Mouse (Mus musculus) heart, embryonic 16.5 days (tissue): Measurements from ENCODE around the gene Lrit2. TPM values are rescaled to one million over a fixed set of nuclear protein-coding genes. Genes with fewer than 3 reads are reported as not detected.
A peak's percentile ranks its signal among the peaks of the same experiment; 100 is the strongest.

Experiments
- ATAC-seq: fragments of 200-750 bp; cut with Nextera tagmentation; replicated peaks from 2 replicates; pipeline ENCODE4 v1.8.0; 2017; ENCODE audit warnings: moderate number of reproducible peaks; ENCODE audit not compliant: insufficient read depth, low FRiP score; ENCODE audit errors: extremely low read depth
- H3K27ac ChIP-seq: fragments of 300-500 bp; sonication (generic); 2 replicates; pipeline ENCODE4 v1.5.1; 2014; ENCODE audit warnings: mild to moderate bottlenecking, low read length, control low read depth, moderate library complexity
- H3K27me3 ChIP-seq: fragments of 300-500 bp; sonication (generic); 2 replicates; pipeline ENCODE4 v1.6.1; 2014; ENCODE audit warnings: low read length, mixed read lengths; ENCODE audit not compliant: control insufficient read depth, insufficient read depth
- H3K36me3 ChIP-seq: fragments of 300-500 bp; sonication (generic); 2 replicates; pipeline ENCODE4 v1.6.1; 2014; ENCODE audit not compliant: control insufficient read depth, insufficient read depth
- H3K4me1 ChIP-seq: fragments of 300-500 bp; sonication (generic); 2 replicates; pipeline ENCODE4 v1.6.1; 2014; ENCODE audit warnings: low read length, mixed read lengths; ENCODE audit not compliant: control insufficient read depth, insufficient read depth
- H3K4me2 ChIP-seq: fragments of 300-500 bp; sonication (generic); 2 replicates; pipeline ENCODE4 v1.6.1; 2014; ENCODE audit warnings: low read depth, mild to moderate bottlenecking, control low read depth, low read length
- H3K4me3 ChIP-seq: fragments of 300-500 bp; sonication (generic); 2 replicates; pipeline ENCODE4 v1.5.1; 2014; ENCODE audit warnings: mild to moderate bottlenecking, control low read depth, low read length
- H3K9ac ChIP-seq: fragments of 300-500 bp; sonication (generic); 2 replicates; pipeline ENCODE4 v1.6.1; 2014; ENCODE audit warnings: low read length, control low read depth
- H3K9me3 ChIP-seq: fragments of 300-500 bp; sonication (generic); replicated peaks from 2 replicates; pipeline ENCODE4 v1.6.1; 2016; ENCODE audit warnings: low read length; ENCODE audit not compliant: control insufficient read depth
- WGBS: fragments of 180-500 bp; shearing (Covaris S2); extraction: QIAGEN DNeasy Blood & Tissue Kit; methylation state at CpG from one replicate; pipeline ENCODE4 v1.1.7; 2014; 5-methylcytosine and 5-hydroxymethylcytosine counted together
- polyA plus RNA-seq: library from polyadenylated mRNA; unstranded; fragments of >200 nt; fragmentation: Nextera tagmentation; extraction: Ambion mirVana; gene quantifications from 2 replicates; pipeline ENCODE4 v1.2.1, GENCODE M21; 2015

The Lrit2 gene
- polyA plus RNA-seq, 1 experiment from 2014 or later: not detected

GRCm38 (mm10) chr14:37104747-37105146, 37.0 kb downstream of the Lrit2 start:
- Histone ChIP-seq H3K9me3 (no peaks in the 10 kb centered on the region), H3K4me2 (no peak overlapping the region), H3K4me1 (peaks cover 26% of the 10 kb centered on the region), H3K27me3 (peaks cover under 1% of the 10 kb centered on the region; the same call in 1 of the 2 replicates), H3K4me3 (no peak overlapping the region), H3K36me3 (no peaks in the 10 kb centered on the region), H3K27ac (peak overlapping the region; percentile 65), H3K9ac (no peak overlapping the region)
- 33% methylated on average over 5 of the region's 5 CpGs for WGBS
- peak; percentile 33; the same call in 1 of the 2 replicates for ATAC-seq

- H3K4me2 ChIP-seq: peak overlapping the region; percentile 27; the same call in 1 of the 2 replicates
Measured at GRCm38 (mm10) chr14:37105846-37106245, 38.1 kb downstream of the Lrit2 start.

GRCm38 (mm10) chr14:37109460-37109859, 41.7 kb downstream of the Lrit2 start:
- WGBS: 74% methylated on average over 8 of the region's 8 CpGs
- H3K9ac ChIP-seq: no peak overlapping the region

More at GRCm38 (mm10) chr14:37105846-37106245, 38.1 kb downstream of the Lrit2 start:
- peak; percentile 87 for ATAC-seq
- H3K4me3 ChIP-seq: no peak overlapping the region
- peaks cover 30% of the 10 kb centered on the region for H3K4me1 ChIP-seq
- no peaks in the 10 kb centered on the region for H3K27me3 ChIP-seq
- 8% methylated on average over 7 of the region's 7 CpGs for WGBS
- H3K9me3 ChIP-seq: no peaks in the 10 kb centered on the region
- H3K9ac ChIP-seq: no peak overlapping the region
- H3K27ac ChIP-seq: peak overlapping the region; percentile 59
- H3K36me3 ChIP-seq: no peaks in the 10 kb centered on the region

GRCm38 (mm10) chr14:37109975-37110374, 42.2 kb downstream of the Lrit2 start:
- no peaks in the 10 kb centered on the region for H3K27me3 ChIP-seq
- no peak for ATAC-seq
- H3K9ac ChIP-seq: no peak overlapping the region
- H3K4me1 ChIP-seq: peaks cover 20% of the 10 kb centered on the region
- no peak overlapping the region for H3K4me2 ChIP-seq
- no peak overlapping the region for H3K27ac ChIP-seq
- 45% methylated on average over 9 of the region's 9 CpGs for WGBS
- H3K9me3 ChIP-seq: no peaks in the 10 kb centered on the region
- H3K36me3 ChIP-seq: no peaks in the 10 kb centered on the region
- no peak overlapping the region for H3K4me3 ChIP-seq

More at GRCm38 (mm10) chr14:37109460-37109859, 41.7 kb downstream of the Lrit2 start:
- Histone ChIP-seq H3K27ac (no peak overlapping the region), H3K27me3 (no peaks in the 10 kb centered on the region), H3K4me3 (no peak overlapping the region), H3K4me2 (no peak overlapping the region), H3K4me1 (peaks cover 26% of the 10 kb centered on the region), H3K36me3 (no peaks in the 10 kb centered on the region), H3K9me3 (no peaks in the 10 kb centered on the region)
- ATAC-seq: no peak

- no peaks in the 10 kb centered on the region for H3K9me3 ChIP-seq
- no peak overlapping the region for H3K27ac ChIP-seq
- peaks cover 16% of the 10 kb centered on the region for H3K4me1 ChIP-seq
- H3K4me2 ChIP-seq: no peak overlapping the region
- WGBS: 55% methylated on average over 2 of the region's 2 CpGs
- H3K36me3 ChIP-seq: no peaks in the 10 kb centered on the region
- no peak overlapping the region for H3K9ac ChIP-seq
- H3K4me3 ChIP-seq: no peak overlapping the region
- no peaks in the 10 kb centered on the region for H3K27me3 ChIP-seq
- ATAC-seq: no peak
Measured at GRCm38 (mm10) chr14:37110456-37110855, 42.7 kb downstream of the Lrit2 start.

- Histone ChIP-seq H3K27ac (no peak overlapping the region), H3K4me2 (no peak overlapping the region), H3K36me3 (no peaks in the 10 kb centered on the region), H3K9me3 (no peaks in the 10 kb centered on the region), H3K9ac (no peak overlapping the region), H3K4me1 (peaks cover 7% of the 10 kb centered on the region), H3K27me3 (no peaks in the 10 kb centered on the region), H3K4me3 (no peak overlapping the region)
- no peak for ATAC-seq
Measured at GRCm38 (mm10) chr14:37111371-37111770, 43.6 kb downstream of the Lrit2 start.

- peaks cover 4% of the 10 kb centered on the region; the same call in 1 of the 2 replicates for H3K4me1 ChIP-seq
- no peak for ATAC-seq
- H3K27ac ChIP-seq: no peak overlapping the region
- no peaks in the 10 kb centered on the region for H3K27me3 ChIP-seq
- H3K4me2 ChIP-seq: no peak overlapping the region
- H3K36me3 ChIP-seq: no peaks in the 10 kb centered on the region
- H3K9me3 ChIP-seq: no peaks in the 10 kb centered on the region
- WGBS: 82% methylated on average over 7 of the region's 7 CpGs
- no peak overlapping the region for H3K4me3 ChIP-seq
- no peak overlapping the region for H3K9ac ChIP-seq
Measured at GRCm38 (mm10) chr14:37112931-37113330, 45.2 kb downstream of the Lrit2 start.

GRCm38 (mm10) chr14:37113922-37114321, 46.2 kb downstream of the Lrit2 start, which contains the start of gene 2610528A11Rik:
Gene 2610528A11Rik (minus strand): TSS chr14:37114022.
- 0 out of 2 replicates have a peak, but pooled peaks cover 4% of the 10 kb centered on the region for H3K36me3 ChIP-seq
- 73% methylated on average over 3 of the region's 3 CpGs for WGBS
- peaks cover 4% of the 10 kb centered on the region; the same call in 1 of the 2 replicates for H3K4me1 ChIP-seq
- H3K27me3 ChIP-seq: no peaks in the 10 kb centered on the region
- H3K9me3 ChIP-seq: no peaks in the 10 kb centered on the region
- no peak within 1 kb of the TSS for H3K9ac ChIP-seq
- no peak within 1 kb of the TSS for H3K4me3 ChIP-seq
- H3K27ac ChIP-seq: no peak within 1 kb of the TSS
- H3K4me2 ChIP-seq: no peak within 1 kb of the TSS
- ATAC-seq: no peak

GRCm38 (mm10) chr14:37119233-37119632, 51.5 kb downstream of the Lrit2 start:
- no peaks in the 10 kb centered on the region for H3K27me3 ChIP-seq
- no peak overlapping the region for H3K27ac ChIP-seq
- no peaks in the 10 kb centered on the region for H3K9me3 ChIP-seq
- no peaks in the 10 kb centered on the region for H3K4me1 ChIP-seq
- H3K36me3 ChIP-seq: peaks cover 18% of the 10 kb centered on the region
- ATAC-seq: no peak
- no peak overlapping the region for H3K9ac ChIP-seq
- no peak overlapping the region for H3K4me3 ChIP-seq
- 91% methylated on average over 4 of the region's 4 CpGs for WGBS
- H3K4me2 ChIP-seq: no peak overlapping the region
